Comparison of ENCODE assay signal across 8 mouse cellular contexts in the genomic region with DNA sequence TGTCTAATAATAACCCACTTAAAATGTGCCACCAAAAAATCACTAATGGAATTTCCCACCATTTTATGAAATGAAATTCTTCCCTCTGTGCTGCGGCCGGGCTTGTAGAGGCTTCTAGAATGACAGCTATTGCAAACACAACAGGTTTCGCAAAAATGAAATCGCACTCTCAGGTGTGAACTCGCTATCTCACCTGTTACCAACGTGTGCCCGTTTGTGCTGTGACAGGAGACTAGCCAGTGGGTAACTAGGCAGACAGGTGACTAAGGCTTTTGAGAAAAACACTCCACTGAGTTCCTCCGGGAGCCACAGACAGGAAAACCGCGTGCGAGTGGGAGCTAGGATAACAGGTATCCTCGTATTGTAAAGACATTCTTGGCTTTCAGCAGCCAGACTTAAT. TPM values are rescaled to one million over a fixed set of nuclear protein-coding genes. Genes with fewer than 3 reads are reported as not detected.
A peak's percentile ranks its signal among the peaks of the same experiment; 100 is the strongest.
DNase-seq lines count a peak whose midpoint lies in the region; ATAC-seq and TF ChIP-seq lines count a peak whose summit lies in the region.

A gene (plus strand): TSS at position 301 of the 400 bp plus-strand sequence.

- H3K9ac ChIP-seq in embryonic facial prominence, embryonic 13.5 days = no peak within 1 kb of the TSS
- peak within 1 kb of the TSS; percentile 41 for H3K9ac ChIP-seq in hindbrain, embryonic 14.5 days
- H3K9ac ChIP-seq in midbrain, embryonic 16.5 days (ENCODE audit: low read depth, low read length) = peak within 1 kb of the TSS; percentile 59; the same call in 1 of the 2 replicates

- WGBS in embryonic facial prominence, embryonic 13.5 days = 80% methylated on average over 12 of the region's 12 CpGs
- 93% methylated on average over 12 of the region's 12 CpGs for WGBS in hindbrain, embryonic 14.5 days
- WGBS in midbrain, embryonic 16.5 days = 93% methylated on average over 12 of the region's 12 CpGs

- ATAC-seq in embryonic facial prominence, embryonic 13.5 days (ENCODE audit: insufficient number of reproducible peaks, insufficient read depth, low FRiP score, low TSS enrichment, low read depth) = no peak
- ATAC-seq in hindbrain, embryonic 14.5 days (ENCODE audit: low FRiP score) = no peak
- ATAC-seq in midbrain, embryonic 16.5 days = no peak

- no peaks in the 10 kb centered on the region for H3K27me3 ChIP-seq in embryonic facial prominence, embryonic 13.5 days
- H3K27me3 ChIP-seq in hindbrain, embryonic 14.5 days (ENCODE audit: control insufficient read depth, insufficient read depth, low read length) = no peaks in the 10 kb centered on the region
- no peaks in the 10 kb centered on the region for H3K27me3 ChIP-seq in midbrain, embryonic 16.5 days (ENCODE audit: control insufficient read depth, insufficient read depth, low read depth, low read length)

- H3K4me1 ChIP-seq in embryonic facial prominence, embryonic 13.5 days = peaks cover 15% of the 10 kb centered on the region
- H3K4me1 ChIP-seq in hindbrain, embryonic 14.5 days (replicated peaks; ENCODE audit: control insufficient read depth, insufficient read depth, low read length) = peaks cover 9% of the 10 kb centered on the region
- 0 out of 2 replicates have a peak, but pooled peaks cover 2% of the 10 kb centered on the region for H3K4me1 ChIP-seq in midbrain, embryonic 16.5 days (ENCODE audit: control insufficient read depth, insufficient read depth, low read length)

- no peaks in the 10 kb centered on the region for H3K36me3 ChIP-seq in embryonic facial prominence, embryonic 13.5 days
- H3K36me3 ChIP-seq in hindbrain, embryonic 14.5 days (replicated peaks; ENCODE audit: control insufficient read depth, insufficient read depth) = no peaks in the 10 kb centered on the region
- H3K36me3 ChIP-seq in midbrain, embryonic 16.5 days (ENCODE audit: control insufficient read depth, insufficient read depth, low read length) = no peaks in the 10 kb centered on the region

- DNase-seq in layer of hippocampus, adult 2 months (ENCODE audit: low spot score in 2 of 2) = no peak
- DNase-seq in layer of hippocampus, postnatal 36 days = no peak
- no peak for DNase-seq in hindbrain, embryonic 14.5 days (ENCODE audit: low spot score)
- no peak for DNase-seq in cerebellum, adult 18-20 months
- DNase-seq in cerebellum, postnatal 36 days = no peak
- no peak for DNase-seq in embryo, embryonic 11 days

- peak within 1 kb of the TSS; percentile 59 for H3K4me2 ChIP-seq in embryonic facial prominence, embryonic 13.5 days
- H3K4me2 ChIP-seq in hindbrain, embryonic 14.5 days (replicated peaks) = peak within 1 kb of the TSS; percentile 55
- H3K4me2 ChIP-seq in midbrain, embryonic 16.5 days (ENCODE audit: low read length) = peak within 1 kb of the TSS; percentile 55

- H3K9me3 ChIP-seq in embryonic facial prominence, embryonic 13.5 days = no peaks in the 10 kb centered on the region
- no peaks in the 10 kb centered on the region for H3K9me3 ChIP-seq in hindbrain, embryonic 14.5 days (ENCODE audit: control insufficient read depth, low read length)
- no peaks in the 10 kb centered on the region for H3K9me3 ChIP-seq in midbrain, embryonic 16.5 days (replicated peaks; ENCODE audit: control insufficient read depth, low read length, poor library complexity, severe bottlenecking)

- TF ChIP-seq CTCF in layer of hippocampus, adult 2 months (conservative IDR thresholded peaks at IDR 0.05) = no peak

- peak within 1 kb of the TSS; percentile 57 for H3K4me3 ChIP-seq in layer of hippocampus, adult 2 months
- H3K4me3 ChIP-seq in embryonic facial prominence, embryonic 13.5 days = peak within 1 kb of the TSS; percentile 32; the same call in 1 of the 2 replicates
- peak within 1 kb of the TSS; percentile 26 for H3K4me3 ChIP-seq in hindbrain, embryonic 14.5 days (replicated peaks; ENCODE audit: low read length)
- H3K4me3 ChIP-seq in midbrain, embryonic 16.5 days (ENCODE audit: low read depth, low read length) = peak within 1 kb of the TSS; percentile 12

- H3K27ac ChIP-seq in layer of hippocampus, adult 2 months = peak within 1 kb of the TSS; percentile 70; the same call in 1 of the 2 replicates
- H3K27ac ChIP-seq in embryonic facial prominence, embryonic 13.5 days = no peak within 1 kb of the TSS
- H3K27ac ChIP-seq in hindbrain, embryonic 14.5 days = peak within 1 kb of the TSS; percentile 32; the same call in 1 of the 2 replicates
- H3K27ac ChIP-seq in midbrain, embryonic 16.5 days (ENCODE audit: low read length) = peak within 1 kb of the TSS; percentile 50

RNA-seq across cellular contexts. Expression of the gene that starts here (rescaled TPM):
- 1 to 10 TPM; 6.2 to 8.2 TPM for total RNA-seq in layer of hippocampus, adult 2 months (2021)
- 1 to 10 TPM; 6.7 to 8.8 TPM for total RNA-seq in layer of hippocampus, postnatal 36 days (2021)
- polyA plus RNA-seq in embryonic facial prominence, embryonic 13.5 days (2015; fragmentation: Nextera tagmentation; extraction: Ambion mirVana) = 32.5 and 34.1 TPM in 2 replicates
- 11.8 and 12.3 TPM in 2 replicates for polyA plus RNA-seq in hindbrain, embryonic 14.5 days (2014; fragmentation: Nextera tagmentation; extraction: Ambion mirVana)
- 15.5 and 16.0 TPM in 2 replicates for polyA plus RNA-seq in midbrain, embryonic 16.5 days (2015; fragmentation: Nextera tagmentation; extraction: Ambion mirVana)
